Mouse (Mus musculus) MEL (cell line): ENCODE data around the gene Adora3. TPM values are rescaled to one million over a fixed set of nuclear protein-coding genes. Genes with fewer than 3 reads are reported as not detected.
A peak's percentile ranks its signal among the peaks of the same experiment; 100 is the strongest.

ENCODE experiments used
- DNase-seq: peaks from one replicate; pipeline ENCODE4 v3.0.0; 2011; ENCODE audit warnings: low read depth, low spot score
- H3K27ac ChIP-seq: 2 replicates; pipeline ENCODE4 v1.5.1; 2012; ENCODE audit warnings: low read depth, mild to moderate bottlenecking, control low read depth, low read length, moderate library complexity; ENCODE audit not compliant: control insufficient read depth
- H3K27me3 ChIP-seq, 2 experiments: fragments of 150-350 bp in 1 of 2; sonication (generic) in 1 of 2; 2 replicates each; pipeline ENCODE4 v1.6.1; 2012; ENCODE audit warnings: low read length in 2 of 2, mild to moderate bottlenecking in 2 of 2, improper control_type of control experiment in 1 of 2, moderate library complexity in 1 of 2; ENCODE audit not compliant: insufficient read depth in 2 of 2, control insufficient read depth in 1 of 2
- H3K36me3 ChIP-seq, 2 experiments: 2 replicates each; pipeline ENCODE4 v1.6.1; 2012 to 2014; ENCODE audit warnings: low read length in 2 of 2, improper control_type of control experiment in 1 of 2, inconsistent platforms in 1 of 2, mild to moderate bottlenecking in 1 of 2; ENCODE audit not compliant: insufficient read depth in 2 of 2, control insufficient read depth in 1 of 2
- H3K4me1 ChIP-seq, 2 experiments: fragments of 150-350 bp in 1 of 2; sonication (generic) in 1 of 2; 2 replicates each; pipeline ENCODE4 v1.6.1; 2012; ENCODE audit warnings: low read length in 2 of 2, improper control_type of control experiment in 1 of 2, mild to moderate bottlenecking in 1 of 2; ENCODE audit not compliant: insufficient read depth in 2 of 2, control insufficient read depth in 1 of 2
- H3K4me3 ChIP-seq, 2 experiments: fragments of 150-350 bp in 1 of 2; sonication (generic) in 1 of 2; 2 replicates each; pipeline ENCODE4 v1.5.1; 2012; ENCODE audit warnings: low read depth in 2 of 2, low read length in 2 of 2, mild to moderate bottlenecking in 2 of 2, moderate library complexity in 2 of 2, control low read depth in 1 of 2, improper control_type of control experiment in 1 of 2; ENCODE audit not compliant: control insufficient read depth in 1 of 2, insufficient read depth in 1 of 2
- H3K79me2 ChIP-seq: 2 replicates; pipeline ENCODE4 v1.6.1; 2012; ENCODE audit warnings: mild to moderate bottlenecking, low read length, moderate library complexity; ENCODE audit not compliant: control insufficient read depth, poor library complexity, insufficient read depth
- H3K9ac ChIP-seq: 2 replicates; pipeline ENCODE4 v1.6.1; 2012; ENCODE audit warnings: low read depth, mild to moderate bottlenecking, control low read depth, low read length, moderate library complexity; ENCODE audit not compliant: control insufficient read depth, poor library complexity, severe bottlenecking
- H3K9me3 ChIP-seq: fragments of 150-350 bp; sonication (generic); replicated peaks from 2 replicates; pipeline ENCODE4 v1.6.1; 2012; ENCODE audit warnings: mild to moderate bottlenecking, low read length, improper control_type of control experiment, moderate library complexity; ENCODE audit not compliant: insufficient read depth
- CHD1 ChIP-seq: IDR thresholded peaks from 2 replicates; pipeline ENCODE4 v1.6.1; 2012; ENCODE audit warnings: low read depth, mild to moderate bottlenecking, inconsistent platforms, low read length, improper control_type of control experiment
- EP300 ChIP-seq, 2 experiments: IDR thresholded peaks; 2 replicates each; pipeline ENCODE4 v1.6.1; 2011; ENCODE audit warnings: improper control_type of control experiment in 2 of 2, low read length in 2 of 2, low read depth in 1 of 2, mild to moderate bottlenecking in 1 of 2
- ETS1 ChIP-seq: IDR thresholded peaks from 2 replicates; pipeline ENCODE4 v1.6.1; 2012; ENCODE audit warnings: low read depth, mild to moderate bottlenecking, inconsistent platforms, low read length, improper control_type of control experiment, moderate library complexity
- GABPA ChIP-seq: IDR thresholded peaks from 2 replicates; pipeline ENCODE4 v1.6.1; 2012; ENCODE audit warnings: low read depth, mild to moderate bottlenecking, inconsistent platforms, low read length, improper control_type of control experiment, moderate library complexity
- GATA1 ChIP-seq: IDR thresholded peaks from 2 replicates; pipeline ENCODE4 v1.6.1; 2011; ENCODE audit warnings: low read depth, low read length, improper control_type of control experiment
- HCFC1 ChIP-seq: IDR thresholded peaks from 2 replicates; pipeline ENCODE4 v1.6.1; 2012; ENCODE audit warnings: low read depth, mild to moderate bottlenecking, inconsistent platforms, low read length, improper control_type of control experiment, moderate library complexity
- JUND ChIP-seq: IDR thresholded peaks from 2 replicates; pipeline ENCODE4 v1.6.1; 2011; ENCODE audit warnings: low read depth, mild to moderate bottlenecking, improper control_type of control experiment, low read length
- KAT2A ChIP-seq: conservative IDR thresholded peaks from 2 replicates; pipeline ENCODE4 v1.6.1; 2012; ENCODE audit warnings: low read depth, low read length, improper control_type of control experiment, inconsistent platforms
- MXI1 ChIP-seq: IDR thresholded peaks from 2 replicates; pipeline ENCODE4 v1.6.1; 2011; ENCODE audit warnings: mild to moderate bottlenecking, low read depth, low read length, improper control_type of control experiment
- MYC ChIP-seq: IDR thresholded peaks from 2 replicates; pipeline ENCODE4 v1.6.1; 2011; ENCODE audit warnings: low read depth, mild to moderate bottlenecking, low read length, improper control_type of control experiment, moderate library complexity
- NELFE ChIP-seq: IDR thresholded peaks from 2 replicates; pipeline ENCODE4 v1.6.1; 2011; ENCODE audit warnings: low read depth, low read length, improper control_type of control experiment
- NRF1 ChIP-seq: IDR thresholded peaks from 2 replicates; pipeline ENCODE4 v1.6.1; 2014; ENCODE audit warnings: low read depth, mild to moderate bottlenecking, inconsistent platforms, low read length, improper control_type of control experiment, moderate library complexity; ENCODE audit not compliant: poor library complexity, insufficient read depth, severe bottlenecking
- POLR2A ChIP-seq, 2 experiments: IDR thresholded peaks; 2 replicates each; pipeline ENCODE4 v1.6.1; 2011 to 2012; ENCODE audit warnings: low read length in 2 of 2, mild to moderate bottlenecking in 2 of 2, control low read depth in 1 of 2, improper control_type of control experiment in 1 of 2, low read depth in 1 of 2, moderate library complexity in 1 of 2; ENCODE audit not compliant: control insufficient read depth in 1 of 2, insufficient read depth in 1 of 2, poor library complexity in 1 of 2
- POLR2AphosphoS2 ChIP-seq: IDR thresholded peaks from 2 replicates; pipeline ENCODE4 v1.6.1; 2011; ENCODE audit warnings: low read length, improper control_type of control experiment
- RCOR1 ChIP-seq: IDR thresholded peaks from 2 replicates; pipeline ENCODE4 v1.6.1; 2012; ENCODE audit warnings: low read depth, mild to moderate bottlenecking, inconsistent platforms, low read length, improper control_type of control experiment
- SIN3A ChIP-seq: IDR thresholded peaks from 2 replicates; pipeline ENCODE4 v1.6.1; 2012; ENCODE audit warnings: low read length, improper control_type of control experiment, inconsistent platforms
- TAL1 ChIP-seq: IDR thresholded peaks from 2 replicates; pipeline ENCODE4 v1.6.1; 2012; ENCODE audit warnings: mild to moderate bottlenecking, inconsistent platforms, low read length, moderate library complexity, mixed read lengths
- TBP ChIP-seq: IDR thresholded peaks from 2 replicates; pipeline ENCODE4 v1.8.0; 2011; ENCODE audit warnings: low read depth, low read length, improper control_type of control experiment
- TCF12 ChIP-seq: IDR thresholded peaks from 2 replicates; pipeline ENCODE4 v1.6.1; 2014; ENCODE audit warnings: low read depth, mild to moderate bottlenecking, inconsistent platforms, low read length, improper control_type of control experiment, moderate library complexity
- USF1 ChIP-seq: IDR thresholded peaks from 2 replicates; pipeline ENCODE4 v1.6.1; 2014; ENCODE audit warnings: low read depth, mild to moderate bottlenecking, inconsistent platforms, low read length, improper control_type of control experiment, moderate library complexity
- USF2 ChIP-seq, 2 experiments: IDR thresholded peaks; 2 replicates each; pipeline ENCODE4 v1.6.1; 2011 to 2012; ENCODE audit warnings: improper control_type of control experiment in 2 of 2, low read length in 2 of 2, borderline replicate concordance in 1 of 2, inconsistent platforms in 1 of 2, low read depth in 1 of 2, mild to moderate bottlenecking in 1 of 2; ENCODE audit not compliant: insufficient read depth in 1 of 2
- ZC3H11A ChIP-seq: IDR thresholded peaks from 2 replicates; pipeline ENCODE4 v1.6.1; 2012; ENCODE audit warnings: low read depth, mild to moderate bottlenecking, inconsistent platforms, low read length, improper control_type of control experiment
- ZMIZ1 ChIP-seq: IDR thresholded peaks from 2 replicates; pipeline ENCODE4 v1.6.1; 2012; ENCODE audit warnings: low read depth, mild to moderate bottlenecking, inconsistent platforms, low read length, improper control_type of control experiment, moderate library complexity
- ZNF384 ChIP-seq: IDR thresholded peaks from 2 replicates; pipeline ENCODE4 v1.6.1; 2012; ENCODE audit warnings: low read depth, mild to moderate bottlenecking, inconsistent platforms, low read length, improper control_type of control experiment
- polyA plus RNA-seq, 2 experiments: library from polyadenylated mRNA; stranded (reverse) in 1 of 2; unstranded in 1 of 2; fragments of >175 nt in 1 of 2; fragments of >200 nt in 1 of 2; gene quantifications; 2 replicates each; pipeline versions ENCODE4 v1.2.1 to v1.2.4; 2012; ENCODE audit warnings: low replicate concordance in 2 of 2, low read depth in 1 of 2; ENCODE audit not compliant: insufficient read length in 2 of 2, insufficient read depth in 1 of 2, missing spikeins in 1 of 2
- total RNA-seq: library from RNA; depleted of rRNA; stranded (reverse); fragments of 300-350 nt; gene quantifications from 2 replicates; pipeline ENCODE4 v1.2.3, GENCODE M21; 2012

Gene Adora3
- total and polyA plus RNA-seq, 3 experiments, result 0.42 to 0.65 TPM; not detected in 1

DNA sequence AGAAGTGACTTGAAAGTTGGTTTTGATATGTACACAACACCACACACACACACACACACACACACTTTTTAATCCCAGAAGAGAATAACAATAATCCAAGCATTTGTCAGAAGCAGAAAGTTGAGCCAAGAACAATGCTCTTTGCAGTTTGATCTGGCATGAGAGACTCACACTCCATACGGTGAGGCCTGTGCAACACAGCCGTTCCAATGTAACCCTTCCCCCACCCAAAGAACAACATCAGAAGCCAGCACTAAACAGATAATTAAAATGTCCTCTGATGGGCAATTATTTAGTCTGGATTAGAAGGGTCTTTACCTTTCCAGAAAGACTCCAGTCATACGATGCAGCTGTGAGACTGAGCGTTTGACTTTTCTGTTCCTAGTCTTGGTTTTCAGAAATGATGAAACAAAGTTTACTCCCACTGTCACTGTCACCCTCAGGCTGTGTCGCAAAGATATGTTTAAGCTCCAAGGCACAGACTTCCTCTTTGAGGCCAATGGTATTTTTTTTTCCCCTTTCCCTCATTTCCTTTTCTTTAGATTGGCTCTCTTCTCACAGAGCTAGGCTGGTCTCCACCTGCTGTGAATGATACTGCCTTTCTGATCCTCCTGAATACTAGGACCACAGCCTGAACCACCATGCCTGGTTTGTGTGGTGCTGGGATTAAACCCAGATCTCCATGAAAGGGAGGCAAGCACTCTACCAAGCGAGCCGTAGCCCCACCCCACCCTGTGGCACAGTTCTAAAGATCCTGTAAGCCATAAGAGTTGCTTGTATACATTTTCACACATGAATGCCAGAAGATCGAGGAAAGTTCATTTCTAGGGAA, 61.8 kb downstream of the Adora3 start, which contains the start of gene I830077J02Rik:
I830077J02Rik (minus strand) TSS at position 425 of the 832 bp plus-strand sequence.
- DNase-seq, result peak; percentile 93
- Histone ChIP-seq H3K27ac (peak within 1 kb of the TSS; percentile 97), H3K4me1 (peaks cover 0 to 14% of the 10 kb centered on the region in 2 experiments; a peak in 2 of 4 replicates), H3K79me2 (peaks cover 5% of the 10 kb centered on the region; the same call in 1 of the 2 replicates), H3K4me3 (peak within 1 kb of the TSS; percentile 64 to 71), H3K9me3 (no peaks in the 10 kb centered on the region), H3K27me3 (no peaks in the 10 kb centered on the region), H3K36me3 (peaks cover 0 to 14% of the 10 kb centered on the region in 2 experiments; a peak in 3 of 4 replicates), H3K9ac (peak within 1 kb of the TSS; percentile 73)
- TF ChIP-seq POLR2A (IDR thresholded peaks at IDR 0.05; ENCODE audit: control insufficient read depth in 1 of 2, insufficient read depth in 1 of 2, low read depth in 1 of 2, low read length in 2 of 2, poor library complexity in 1 of 2), result peak in 1 of 2 experiments; percentile 50; a peak in 2 of 4 replicates
- peak; percentile 90; the same call in 1 of the 2 replicates for TF ChIP-seq SIN3A
- peak; percentile 88 for TF ChIP-seq TCF12
- peak; percentile 49 for TF ChIP-seq TBP
- TF ChIP-seq KAT2A, result no peak
- peak; percentile 45; the same call in 1 of the 2 replicates for TF ChIP-seq POLR2AphosphoS2
- TF ChIP-seq MXI1, result no peak
- no peak for TF ChIP-seq CHD1
- no peak for TF ChIP-seq USF1
- no peak for TF ChIP-seq ZC3H11A
- peak; percentile 88 for TF ChIP-seq TAL1
- peak; percentile 68 for TF ChIP-seq GATA1
- no peak for TF ChIP-seq NRF1
- TF ChIP-seq ZMIZ1, result 0 out of 2 replicates have a peak, but pooled peaks have one; percentile 24
- TF ChIP-seq USF2 (IDR thresholded peaks at IDR 0.05; ENCODE audit: borderline replicate concordance in 1 of 2, insufficient read depth in 1 of 2, low read depth in 1 of 2, low read length in 2 of 2), result no peak
- 0 out of 2 replicates have a peak, but pooled peaks have one; percentile 15 for TF ChIP-seq MYC
- TF ChIP-seq NELFE, result peak; percentile 27; the same call in 1 of the 2 replicates
- peak; percentile 95 for TF ChIP-seq ZNF384
- TF ChIP-seq EP300 (IDR thresholded peaks at IDR 0.05; ENCODE audit: low read depth in 1 of 2, low read length in 2 of 2), result peak; percentile 79 to 85
- peak; percentile 61; the same call in 1 of the 2 replicates for TF ChIP-seq HCFC1
- no peak for TF ChIP-seq JUND
- no peak for TF ChIP-seq GABPA
- peak; percentile 82 for TF ChIP-seq ETS1
- TF ChIP-seq RCOR1, result peak; percentile 59; the same call in 1 of the 2 replicates
